Mouse (Mus musculus): ENCODE data around the gene Filip1l. TPM values are rescaled to one million over a fixed set of nuclear protein-coding genes. Genes with fewer than 3 reads are reported as not detected.

Gene Filip1l
- polyA plus RNA-seq, 1 experiment from 2014 or later: 9.8 TPM

DNA sequence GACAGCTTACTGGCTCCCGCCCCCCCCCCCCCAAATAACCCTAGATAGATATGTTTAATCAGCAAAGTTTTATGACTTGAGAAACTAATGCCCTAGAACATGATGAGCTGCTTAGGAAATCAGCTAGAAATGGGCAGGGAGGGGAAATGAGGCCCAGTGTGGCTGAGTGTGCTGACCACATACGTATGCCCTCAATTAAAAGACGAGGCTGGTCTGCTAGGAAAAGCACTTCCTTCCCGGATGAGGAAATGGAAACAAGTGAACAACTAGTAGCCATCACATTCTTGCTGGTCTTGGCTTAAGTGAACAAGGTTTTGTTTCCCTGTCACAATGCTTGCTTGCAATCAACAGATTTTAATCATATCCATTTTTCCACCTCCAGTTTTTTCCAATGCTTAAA is 177.7 kb downstream of the Filip1l start:
- H3K36me3 ChIP-seq: no peaks in the 10 kb centered on the region
- no peak overlapping the region for H3K4me2 ChIP-seq (replicated peaks)
- H3K27ac ChIP-seq: no peak overlapping the region
- no peaks in the 10 kb centered on the region for H3K27me3 ChIP-seq
- peaks cover 5% of the 10 kb centered on the region; the same call in 1 of the 2 replicates for H3K4me1 ChIP-seq
- ATAC-seq (ENCODE audit: low FRiP score): no peak
- 85% methylated on average over 4 of the region's 4 CpGs for WGBS
- no peaks in the 10 kb centered on the region for H3K9me3 ChIP-seq (replicated peaks)
- no peak overlapping the region for H3K4me3 ChIP-seq
- no peak overlapping the region for H3K9ac ChIP-seq

DNA sequence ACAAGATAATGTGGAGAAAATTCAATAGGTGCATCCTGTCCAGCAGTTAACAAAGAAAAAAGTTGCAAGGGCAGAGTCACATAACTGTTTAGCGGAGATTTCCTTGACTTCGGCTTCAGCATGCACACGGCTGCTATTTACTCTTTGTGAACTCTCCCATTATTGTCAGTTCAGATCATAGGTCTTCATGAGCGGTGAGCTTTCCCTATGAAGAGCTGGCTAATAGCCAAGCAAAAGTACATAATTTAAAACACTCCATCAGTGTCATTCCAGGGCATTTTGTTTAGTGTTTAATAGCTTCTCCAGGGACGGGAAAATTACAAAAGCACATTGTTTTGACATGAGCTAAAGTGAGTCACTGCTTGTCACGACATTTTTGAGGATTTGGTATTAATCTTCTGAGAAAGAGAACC is 179.2 kb downstream of the Filip1l start:
- no peak overlapping the region for H3K9ac ChIP-seq
- H3K4me2 ChIP-seq (replicated peaks): no peak overlapping the region
- no peak overlapping the region for H3K27ac ChIP-seq
- no peak for ATAC-seq (ENCODE audit: low FRiP score)
- H3K9me3 ChIP-seq (replicated peaks): no peaks in the 10 kb centered on the region
- no peaks in the 10 kb centered on the region for H3K36me3 ChIP-seq
- H3K4me3 ChIP-seq: no peak overlapping the region
- WGBS: 28% methylated on average over 6 of the region's 6 CpGs
- H3K4me1 ChIP-seq: no peaks in the 10 kb centered on the region
- H3K27me3 ChIP-seq: no peaks in the 10 kb centered on the region

DNA sequence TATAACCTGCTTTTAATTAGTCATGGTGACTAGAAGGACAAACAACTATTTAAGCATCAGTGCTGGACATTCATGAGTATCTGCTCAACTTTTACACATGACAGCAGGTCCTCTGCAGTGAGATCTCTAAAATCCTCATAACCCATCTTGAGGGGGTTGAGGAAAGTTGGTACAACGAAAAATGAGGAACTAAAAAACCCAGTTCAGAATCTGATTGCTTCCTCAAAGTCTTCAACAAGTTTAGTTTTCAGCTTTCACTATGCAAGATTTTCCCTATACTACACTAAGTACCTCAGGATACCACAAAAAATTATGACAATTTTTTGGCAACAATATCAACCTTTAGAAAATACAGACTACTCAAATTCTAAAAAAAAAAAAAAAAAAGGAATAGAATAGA is 181.5 kb downstream of the Filip1l start:
- 84% methylated on average over 1 of the region's 1 CpGs for WGBS
- Histone ChIP-seq H3K9ac (no peak overlapping the region), H3K4me3 (no peak overlapping the region), H3K4me1 (no peaks in the 10 kb centered on the region), H3K9me3 (replicated peaks) (no peaks in the 10 kb centered on the region), H3K27me3 (no peaks in the 10 kb centered on the region), H3K27ac (no peak overlapping the region), H3K4me2 (replicated peaks) (no peak overlapping the region), H3K36me3 (no peaks in the 10 kb centered on the region)
- ATAC-seq (ENCODE audit: low FRiP score): no peak

DNA sequence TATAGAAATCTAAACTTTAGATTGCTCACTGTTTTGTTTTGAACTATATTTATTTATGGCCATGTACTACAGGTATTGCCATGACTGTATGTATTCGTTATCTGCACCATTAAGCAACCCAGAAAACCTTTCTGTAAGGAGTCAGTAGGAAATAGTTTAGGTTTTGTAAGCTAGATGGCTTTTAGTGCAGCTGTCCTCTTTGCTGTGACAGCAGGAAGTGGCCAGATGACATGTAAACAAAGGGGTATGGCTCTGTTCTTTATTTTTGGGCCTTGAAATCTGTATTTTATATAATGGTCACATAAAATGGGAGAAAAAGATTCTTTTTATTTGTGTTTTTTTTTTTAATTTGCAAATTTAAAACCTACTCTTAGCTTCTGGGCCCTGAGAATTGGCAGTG is 181.9 kb downstream of the Filip1l start:
- no peak for ATAC-seq (ENCODE audit: low FRiP score)
- WGBS: 92% methylated on average over 1 of the region's 1 CpGs
- H3K4me1 ChIP-seq: no peaks in the 10 kb centered on the region

DNA sequence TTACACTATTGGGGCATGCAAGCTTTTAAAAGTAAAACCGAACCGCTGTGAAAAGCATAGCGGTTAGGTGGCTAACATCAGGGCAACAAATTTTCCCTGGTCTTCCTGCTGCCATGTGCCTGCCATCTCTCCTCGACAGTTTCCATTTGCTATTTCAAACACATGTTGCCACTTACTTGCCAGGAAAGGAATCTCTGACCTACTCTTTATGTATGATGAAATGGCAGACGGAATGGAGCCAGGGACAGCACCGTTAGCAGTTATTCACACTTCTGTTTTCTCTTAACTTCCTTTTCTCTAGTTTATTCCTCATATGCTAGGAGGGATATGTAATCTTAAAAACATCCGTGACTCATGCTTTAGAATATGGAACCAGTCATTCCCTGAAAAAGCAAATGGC is 183.6 kb downstream of the Filip1l start:
- Histone ChIP-seq H3K4me2 (replicated peaks) (no peak overlapping the region), H3K4me1 (no peaks in the 10 kb centered on the region), H3K27me3 (no peaks in the 10 kb centered on the region), H3K9ac (no peak overlapping the region), H3K9me3 (replicated peaks) (no peaks in the 10 kb centered on the region), H3K36me3 (no peaks in the 10 kb centered on the region), H3K27ac (no peak overlapping the region), H3K4me3 (no peak overlapping the region)
- 89% methylated on average over 7 of the region's 7 CpGs for whole genome bisulfite sequencing
- ATAC-seq (ENCODE audit: low FRiP score): no peak

More for the DNA sequence above, 181.9 kb downstream of the Filip1l start:
- Histone ChIP-seq H3K27me3 (no peaks in the 10 kb centered on the region), H3K9me3 (replicated peaks) (no peaks in the 10 kb centered on the region), H3K4me3 (no peak overlapping the region), H3K36me3 (no peaks in the 10 kb centered on the region), H3K4me2 (replicated peaks) (no peak overlapping the region), H3K9ac (no peak overlapping the region), H3K27ac (no peak overlapping the region)

DNA sequence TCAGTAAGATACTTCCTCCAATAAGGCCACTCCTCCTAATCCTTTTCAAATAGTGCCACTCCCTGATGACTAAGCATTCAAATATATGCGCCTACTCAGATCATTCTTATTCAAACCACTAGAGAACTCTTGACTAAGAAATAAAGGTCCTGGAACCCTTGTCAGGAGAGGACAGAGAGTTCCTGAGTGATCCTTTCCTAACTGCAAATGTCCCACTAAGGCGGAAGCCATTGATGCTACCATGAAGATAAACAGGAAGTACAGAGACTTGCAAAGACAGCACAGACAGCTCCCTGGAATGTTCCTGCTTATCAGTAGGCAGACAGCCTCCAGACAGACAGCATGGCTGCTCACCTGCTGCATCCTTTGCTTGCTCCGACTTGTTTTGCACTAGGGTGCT is 190.3 kb downstream of the Filip1l start:
- Histone ChIP-seq H3K9me3 (replicated peaks) (no peaks in the 10 kb centered on the region), H3K4me2 (replicated peaks) (no peak overlapping the region), H3K27me3 (no peaks in the 10 kb centered on the region), H3K9ac (no peak overlapping the region), H3K4me1 (no peaks in the 10 kb centered on the region), H3K4me3 (no peak overlapping the region), H3K27ac (no peak overlapping the region), H3K36me3 (no peaks in the 10 kb centered on the region)
- no peak for ATAC-seq (ENCODE audit: low FRiP score)
- 96% methylated on average over 3 of the region's 3 CpGs for WGBS

DNA sequence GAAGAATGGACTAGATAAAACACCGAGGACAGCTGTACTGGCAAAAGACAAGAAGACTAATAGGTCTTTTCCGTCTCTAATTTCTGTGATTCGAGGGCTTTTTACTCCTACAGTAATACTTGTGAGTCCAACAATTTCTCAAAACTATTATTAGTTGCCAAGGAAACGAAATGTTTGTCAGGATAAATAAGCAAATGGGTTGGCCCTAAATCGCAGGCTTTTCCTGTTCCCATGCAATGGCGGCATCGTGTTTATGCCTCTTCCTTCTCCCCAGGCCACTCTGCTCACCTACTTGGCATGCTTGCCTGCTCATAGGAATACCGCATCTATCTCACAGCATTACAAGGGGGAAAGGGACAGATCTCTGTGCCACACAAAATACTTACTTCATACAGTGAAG is 191.5 kb downstream of the Filip1l start:
- Histone ChIP-seq H3K9me3 (replicated peaks) (no peaks in the 10 kb centered on the region), H3K27ac (no peak overlapping the region), H3K4me2 (replicated peaks) (no peak overlapping the region), H3K27me3 (no peaks in the 10 kb centered on the region), H3K9ac (no peak overlapping the region), H3K36me3 (no peaks in the 10 kb centered on the region), H3K4me1 (peaks cover 2% of the 10 kb centered on the region; the same call in 1 of the 2 replicates), H3K4me3 (no peak overlapping the region)
- WGBS: 88% methylated on average over 8 of the region's 8 CpGs
- no peak for ATAC-seq (ENCODE audit: low FRiP score)

DNA sequence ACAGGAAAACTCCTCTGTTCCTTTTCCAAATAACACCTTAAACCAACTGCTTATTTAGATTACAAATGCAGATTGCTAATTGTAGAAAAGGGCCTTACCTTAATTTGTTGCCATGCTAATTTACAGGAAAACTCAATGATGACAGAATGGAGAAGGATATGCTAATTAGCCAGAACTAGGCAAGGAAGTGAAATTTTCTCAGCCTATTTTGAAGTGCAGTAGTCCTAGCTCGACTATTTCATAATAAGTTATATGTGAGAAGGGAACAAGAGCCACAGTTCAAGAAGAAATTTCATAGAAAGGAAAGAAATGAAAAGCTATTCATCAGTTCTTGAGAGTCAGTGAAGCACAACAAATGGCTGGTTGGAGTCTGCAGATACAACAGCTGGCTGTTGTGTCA is 193.5 kb downstream of the Filip1l start:
- Histone ChIP-seq H3K27ac (no peak overlapping the region), H3K27me3 (no peaks in the 10 kb centered on the region), H3K4me3 (no peak overlapping the region), H3K4me1 (peaks cover 2% of the 10 kb centered on the region; the same call in 1 of the 2 replicates), H3K4me2 (replicated peaks) (no peak overlapping the region), H3K9ac (no peak overlapping the region), H3K9me3 (replicated peaks) (no peaks in the 10 kb centered on the region), H3K36me3 (no peaks in the 10 kb centered on the region)
- WGBS: 68% methylated on average over 1 of the region's 1 CpGs
- no peak for ATAC-seq (ENCODE audit: low FRiP score)

DNA sequence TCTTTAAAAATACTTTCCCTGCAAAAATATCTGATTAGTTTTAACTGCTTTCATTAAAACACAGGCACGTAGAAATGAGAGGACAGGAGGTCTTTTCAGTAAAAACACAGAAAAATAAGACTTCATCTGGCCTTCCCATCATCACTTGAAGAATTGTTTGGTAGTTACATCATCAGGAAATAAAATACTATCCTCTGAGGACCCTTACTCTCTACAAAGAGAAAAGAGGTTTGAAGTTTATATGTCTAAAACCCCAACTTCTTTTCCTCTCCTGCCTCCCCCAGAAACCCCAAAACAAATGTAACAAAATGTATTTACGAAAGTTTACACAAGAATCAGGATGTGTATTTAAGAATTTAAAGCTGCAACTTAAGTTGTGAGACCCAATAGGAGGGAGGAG is 195.7 kb downstream of the Filip1l start:
- H3K4me2 ChIP-seq (replicated peaks): peak overlapping the region; percentile 87
- H3K4me3 ChIP-seq: peak overlapping the region; percentile 68
- H3K36me3 ChIP-seq: no peaks in the 10 kb centered on the region
- 61% methylated on average over 2 of the region's 2 CpGs for WGBS
- peaks cover 2% of the 10 kb centered on the region; the same call in 1 of the 2 replicates for H3K4me1 ChIP-seq
- no peak overlapping the region for H3K27ac ChIP-seq
- no peaks in the 10 kb centered on the region for H3K9me3 ChIP-seq (replicated peaks)
- 0 out of 2 replicates have a peak, but pooled peaks have one; percentile 4 for ATAC-seq (ENCODE audit: low FRiP score)
- peak overlapping the region; percentile 68 for H3K9ac ChIP-seq
- no peaks in the 10 kb centered on the region for H3K27me3 ChIP-seq

DNA sequence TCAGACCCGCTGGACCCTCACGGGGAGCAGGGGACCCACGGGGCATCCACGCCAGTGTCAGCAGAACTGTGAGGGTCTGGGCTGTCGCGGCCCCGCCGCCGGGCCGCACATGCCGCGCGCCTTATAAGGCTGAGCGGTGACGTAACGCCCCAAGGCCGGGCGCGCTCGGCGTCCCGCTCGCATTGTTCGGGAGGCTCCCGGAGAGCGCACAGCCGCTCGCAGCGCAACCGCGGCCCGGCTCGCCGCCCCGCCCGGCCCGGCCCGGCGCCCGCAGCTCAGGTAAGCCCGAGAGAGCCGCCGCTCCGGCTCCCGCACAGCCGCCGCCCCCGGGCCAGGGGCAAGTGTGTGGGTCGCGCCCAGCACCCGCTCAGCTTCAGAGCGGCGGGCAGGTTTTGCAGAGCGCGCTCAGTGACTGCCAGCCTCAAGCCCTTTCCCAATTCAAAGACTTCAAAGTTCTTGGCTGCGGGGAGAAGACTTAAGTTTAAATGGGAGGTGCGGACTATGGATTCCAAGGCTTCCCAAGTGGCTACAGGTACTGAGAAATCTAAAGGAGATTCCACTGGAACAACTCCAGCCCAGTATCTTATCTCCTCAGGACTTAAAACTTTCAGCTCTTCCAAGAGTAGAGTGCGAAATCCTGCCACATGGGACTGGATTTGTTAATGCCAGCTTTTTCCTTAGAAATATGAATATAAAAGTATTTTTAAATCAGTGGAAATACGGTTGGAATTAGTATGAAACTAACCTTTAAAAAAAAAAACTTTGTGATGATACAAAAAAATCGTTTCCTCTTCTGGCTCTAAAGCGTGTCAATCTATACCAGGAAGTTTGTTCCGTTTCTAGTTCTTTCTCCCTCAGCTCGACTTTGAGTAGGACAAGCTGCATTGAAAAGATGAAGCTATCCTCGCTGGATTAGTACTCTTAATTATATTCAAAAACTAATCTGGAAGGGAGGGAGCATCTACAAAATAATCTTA is 196.5 kb downstream of the Filip1l start:
- Histone ChIP-seq H3K4me3 (peak overlapping the region; percentile 68), H3K36me3 (no peaks in the 10 kb centered on the region), H3K9me3 (replicated peaks) (no peaks in the 10 kb centered on the region), H3K9ac (peak overlapping the region; percentile 68), H3K27ac (no peak overlapping the region), H3K4me1 (peaks cover 2% of the 10 kb centered on the region; the same call in 1 of the 2 replicates), H3K27me3 (no peaks in the 10 kb centered on the region), H3K4me2 (replicated peaks) (peak overlapping the region; percentile 87)
- 2% methylated on average over 64 of the region's 64 CpGs for WGBS
- peak; percentile 99 for ATAC-seq (ENCODE audit: low FRiP score)

DNA sequence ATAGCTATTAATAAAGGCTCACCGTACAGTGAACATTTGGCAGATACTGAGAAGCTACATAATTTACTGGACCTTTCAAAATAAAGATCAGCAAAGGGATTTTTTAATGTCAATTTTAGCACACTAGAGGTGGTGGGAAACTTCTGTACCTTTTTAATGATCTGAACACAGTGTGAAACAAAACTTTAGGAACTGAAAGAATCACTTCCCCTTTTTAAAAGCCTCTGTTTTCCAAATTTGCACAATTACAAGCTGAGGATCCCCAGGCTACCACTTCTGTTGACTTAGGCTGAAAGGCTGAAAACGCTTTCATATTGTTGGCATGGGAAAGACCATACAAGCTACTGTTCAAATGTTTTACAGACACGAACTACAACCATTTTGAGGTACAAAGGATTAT is 197.2 kb downstream of the Filip1l start:
- no peaks in the 10 kb centered on the region for H3K9me3 ChIP-seq (replicated peaks)
- 61% methylated on average over 3 of the region's 3 CpGs for WGBS
- H3K9ac ChIP-seq: no peak overlapping the region
- no peaks in the 10 kb centered on the region for H3K36me3 ChIP-seq
- ATAC-seq (ENCODE audit: low FRiP score): no peak
- no peaks in the 10 kb centered on the region for H3K27me3 ChIP-seq
- peaks cover 2% of the 10 kb centered on the region; the same call in 1 of the 2 replicates for H3K4me1 ChIP-seq
- H3K4me3 ChIP-seq: no peak overlapping the region
- no peak overlapping the region for H3K27ac ChIP-seq
- H3K4me2 ChIP-seq (replicated peaks): peak overlapping the region; percentile 87; the same call in 1 of the 2 replicates

DNA sequence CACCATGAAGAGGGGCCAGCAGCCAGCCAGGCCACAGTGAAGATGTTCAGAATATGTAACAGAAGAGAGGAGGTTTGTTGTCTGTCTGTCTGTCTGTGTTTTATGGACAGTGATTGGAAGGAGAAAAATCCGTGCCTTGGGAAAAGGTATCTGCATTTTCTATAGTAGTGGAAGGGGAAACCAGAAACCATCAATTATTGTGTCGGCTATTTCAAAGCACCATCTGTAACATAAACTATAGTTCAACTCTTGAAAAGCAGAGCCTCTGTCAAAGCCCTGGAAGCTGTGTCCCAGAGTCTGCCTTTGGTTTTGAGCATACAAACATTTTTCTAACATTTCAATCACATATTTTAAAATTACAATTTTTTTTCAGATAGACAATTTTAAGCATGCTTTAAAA is 197.9 kb downstream of the Filip1l start:
- Histone ChIP-seq H3K36me3 (no peaks in the 10 kb centered on the region), H3K4me2 (replicated peaks) (0 out of 2 replicates have a peak overlapping the region, but pooled peaks have one; percentile 8), H3K4me1 (peaks cover 2% of the 10 kb centered on the region; the same call in 1 of the 2 replicates), H3K27me3 (no peaks in the 10 kb centered on the region), H3K27ac (no peak overlapping the region), H3K9me3 (replicated peaks) (no peaks in the 10 kb centered on the region), H3K4me3 (no peak overlapping the region), H3K9ac (no peak overlapping the region)
- 22% methylated on average over 2 of the region's 2 CpGs for WGBS
- ATAC-seq (ENCODE audit: low FRiP score): no peak

Measured in hindbrain, embryonic 12.5 days (tissue).